Mouse (Mus musculus): Measurements from ENCODE around the gene Mthfd1l.

Mthfd1l gene

DNA sequence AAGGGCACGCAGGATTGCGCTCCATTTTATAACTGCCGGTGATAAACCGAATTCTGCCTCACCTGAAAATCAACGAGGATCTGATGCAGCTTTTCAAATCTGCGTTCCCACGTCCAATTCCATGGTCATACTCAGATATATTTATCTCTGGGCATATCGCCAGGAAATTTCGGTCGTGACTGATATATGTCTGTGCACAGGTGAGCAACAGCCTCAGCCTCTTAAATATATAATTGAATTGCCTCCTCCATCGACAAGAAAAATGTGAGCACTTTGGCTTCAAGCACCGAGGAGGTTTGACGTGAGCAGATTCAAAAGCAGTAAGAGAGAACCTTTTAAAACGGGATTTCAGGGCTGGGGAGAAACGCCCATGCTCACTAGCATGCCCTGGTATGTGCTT lies 236.1 kb downstream of the Mthfd1l start:
- DNase-seq (ENCODE audit: low spot score), result no peak

DNA sequence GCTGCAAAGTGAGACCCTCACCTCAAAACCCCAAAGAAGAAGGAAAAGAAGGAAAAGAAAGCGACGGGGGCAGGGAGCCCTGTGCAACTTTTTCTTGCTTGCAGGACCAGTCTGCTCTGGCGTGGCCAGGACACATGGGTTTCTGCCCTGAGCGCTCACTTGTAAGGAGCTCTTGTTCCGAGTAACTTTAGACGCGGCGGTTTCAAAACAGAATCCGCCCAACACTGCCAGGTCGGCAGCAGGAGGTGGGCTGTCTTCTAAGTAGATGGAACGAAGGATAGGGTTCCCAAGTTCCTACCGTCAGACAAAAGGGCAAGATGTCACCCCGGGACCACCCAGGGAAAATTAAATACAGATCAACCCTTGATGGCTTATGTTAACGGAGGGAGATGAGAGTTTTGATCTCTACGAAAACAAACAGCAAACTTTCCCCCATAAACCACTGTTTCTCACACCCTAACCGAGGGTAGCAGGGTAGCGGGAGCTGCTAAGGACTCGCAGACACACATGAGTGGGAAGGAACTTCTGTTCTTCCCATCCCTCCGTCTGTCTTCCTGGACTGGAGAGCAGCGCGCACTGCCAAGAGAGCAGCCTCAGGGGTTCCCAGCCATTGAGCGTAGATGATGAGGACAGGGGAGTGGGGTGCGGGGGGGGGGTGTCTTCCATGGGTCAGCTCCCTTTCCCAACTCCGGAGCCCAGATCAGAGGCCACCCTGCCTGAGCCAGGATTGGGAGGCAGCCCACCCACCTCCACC lies 237.6 kb downstream of the Mthfd1l start:
- no peak for DNase-seq (ENCODE audit: low spot score)

DNA sequence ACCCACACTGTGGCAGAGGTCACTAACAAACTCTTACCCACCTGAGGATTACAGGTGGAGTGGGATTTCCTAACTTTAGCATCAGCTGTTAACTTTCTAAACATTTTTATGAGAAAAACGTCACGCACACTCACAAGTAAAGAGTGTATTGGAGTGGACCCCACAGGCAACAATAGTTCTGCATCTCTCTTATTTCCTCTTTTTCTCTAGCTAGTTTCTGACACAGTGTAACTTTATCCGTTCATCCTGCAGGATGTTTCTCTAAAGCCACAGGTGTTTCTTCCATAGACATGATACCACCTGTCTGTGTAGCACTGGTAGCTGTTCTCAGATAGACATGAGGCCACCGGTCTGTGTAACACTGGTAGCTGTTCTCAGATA lies 238.1 kb downstream of the Mthfd1l start:
- DNase-seq (ENCODE audit: low spot score), result no peak
